Mouse (Mus musculus): ENCODE results near the gene Fam83d. TPM values are rescaled to one million over a fixed set of nuclear protein-coding genes. Genes with fewer than 3 reads are reported as not detected.

Gene Fam83d
- polyA plus RNA-seq, 1 experiment from 2014 or later: 53.3 TPM

DNA sequence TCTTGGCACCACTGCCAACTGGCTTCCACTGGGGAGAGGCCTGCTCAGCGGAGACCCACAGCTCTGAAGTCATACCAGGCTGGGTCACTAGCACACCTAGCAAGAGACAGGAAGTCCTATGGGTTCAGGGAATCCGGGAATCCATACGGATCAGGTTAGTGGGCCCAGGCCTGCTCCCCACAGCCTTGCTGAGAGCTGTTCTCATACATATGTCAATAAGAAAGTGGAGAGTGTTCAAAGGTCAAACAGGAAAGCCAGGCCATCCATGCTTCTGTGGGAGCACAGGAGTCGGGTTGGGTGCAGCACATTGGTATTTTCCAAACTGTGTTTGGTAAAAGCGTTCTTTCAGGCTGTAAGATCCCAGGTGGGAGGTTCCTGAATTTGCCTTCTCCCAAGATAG lies 5.6 kb upstream of the Fam83d start:
- Histone ChIP-seq H3K27me3 (ENCODE audit: low read depth, poor library complexity, severe bottlenecking) (no peaks in the 10 kb centered on the region), H3K9me3 (replicated peaks) (no peaks in the 10 kb centered on the region), H3K36me3 (no peaks in the 10 kb centered on the region), H3K27ac (no peak overlapping the region), H3K4me1 (peaks cover 4% of the 10 kb centered on the region), H3K4me3 (no peak overlapping the region)
- DNase-seq (ENCODE audit: low spot score): no peak
- 87% methylated on average over 5 of the region's 5 CpGs for WGBS

DNA sequence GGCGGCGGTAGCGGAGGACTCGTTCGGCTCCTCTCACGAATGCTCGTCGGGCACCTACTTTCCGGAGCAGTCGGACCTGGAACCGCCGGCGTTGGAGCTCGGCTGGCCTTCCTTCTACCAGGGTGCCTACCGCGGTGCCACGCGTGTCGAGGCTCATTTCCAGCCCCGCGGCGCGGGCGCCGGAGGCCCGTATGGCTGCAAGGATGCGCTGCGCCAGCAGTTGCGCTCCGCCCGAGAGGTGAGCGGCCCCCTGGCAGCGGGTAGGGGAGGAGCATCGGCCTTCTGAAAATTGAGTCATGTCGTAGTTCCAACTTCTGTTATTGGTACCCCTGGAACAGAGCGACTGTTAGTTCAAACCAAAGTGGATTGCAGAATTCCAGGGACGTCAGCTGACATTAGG lies 457 bp downstream of the Fam83d start:
- DNase-seq (ENCODE audit: low spot score): peak; percentile 73
- WGBS: 1% methylated on average over 37 of the region's 37 CpGs
- peaks cover 44% of the 10 kb centered on the region for H3K4me1 ChIP-seq

DNA sequence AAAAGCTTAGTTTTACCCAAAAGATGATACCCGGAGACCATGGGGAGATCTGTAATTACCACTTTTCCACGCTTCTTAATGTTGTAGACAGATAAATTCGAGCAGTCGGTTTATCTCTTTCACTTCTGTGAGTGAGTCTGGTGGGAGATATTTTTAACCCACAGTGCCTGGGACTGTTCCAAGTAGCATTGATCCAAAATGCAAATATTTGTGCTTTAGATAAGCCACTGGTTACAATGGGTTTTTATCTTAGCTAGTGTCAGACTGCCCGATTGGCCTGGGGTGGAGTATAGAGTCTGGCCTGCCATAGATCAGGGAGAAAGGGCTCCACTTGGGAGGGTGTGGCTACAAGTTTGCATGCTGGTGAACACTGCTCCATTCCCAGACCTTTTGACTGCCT lies 878 bp downstream of the Fam83d start:
- peaks cover 25% of the 10 kb centered on the region for H3K36me3 ChIP-seq
- no peaks in the 10 kb centered on the region for H3K27me3 ChIP-seq (ENCODE audit: low read depth, poor library complexity, severe bottlenecking)
- peak overlapping the region; percentile 93 for H3K27ac ChIP-seq
- WGBS: 18% methylated on average over 5 of the region's 5 CpGs
- DNase-seq (ENCODE audit: low spot score): peak; percentile 37
- H3K4me3 ChIP-seq: peak overlapping the region; percentile 85
- no peaks in the 10 kb centered on the region for H3K9me3 ChIP-seq (replicated peaks)
- H3K4me1 ChIP-seq: peaks cover 44% of the 10 kb centered on the region

More for the DNA sequence above, 457 bp downstream of the Fam83d start:
- Histone ChIP-seq H3K4me3 (peak overlapping the region; percentile 85), H3K27me3 (ENCODE audit: low read depth, poor library complexity, severe bottlenecking) (no peaks in the 10 kb centered on the region), H3K27ac (peak overlapping the region; percentile 93), H3K9me3 (replicated peaks) (no peaks in the 10 kb centered on the region), H3K36me3 (peaks cover 21% of the 10 kb centered on the region)

DNA sequence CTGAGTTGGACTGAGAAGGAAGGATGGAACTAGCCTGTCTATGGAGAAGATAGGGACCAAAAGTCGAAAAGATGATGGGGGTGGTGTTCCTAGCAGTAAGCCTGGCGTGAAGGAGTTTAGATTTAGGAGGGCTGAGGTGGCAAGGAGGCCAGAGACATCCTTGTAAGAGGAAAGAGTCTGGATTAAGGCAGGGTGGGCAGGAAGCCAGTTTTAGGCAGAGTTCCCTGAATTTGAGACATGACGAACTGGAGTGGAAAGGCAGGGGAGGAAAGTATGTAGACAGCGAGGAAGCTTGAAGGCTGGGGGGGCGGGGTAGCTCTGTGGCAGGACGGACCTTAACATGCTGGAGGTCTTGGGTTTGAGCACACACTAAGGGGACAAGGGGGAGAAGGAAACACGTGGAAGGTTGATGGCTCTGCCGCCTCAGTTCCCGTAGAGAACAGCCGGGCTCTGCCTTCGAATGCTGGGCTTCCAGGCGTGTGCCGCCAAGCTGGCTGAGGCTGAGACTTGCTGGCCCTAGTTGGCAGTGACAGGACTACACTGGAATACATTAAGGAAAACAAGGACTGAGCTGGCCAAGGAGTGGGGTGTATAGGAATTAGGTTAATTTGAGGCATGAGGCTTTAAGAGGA lies 2.3 kb downstream of the Fam83d start:
- Histone ChIP-seq H3K4me1 (peaks cover 52% of the 10 kb centered on the region), H3K27me3 (ENCODE audit: low read depth, poor library complexity, severe bottlenecking) (no peaks in the 10 kb centered on the region), H3K4me3 (peak overlapping the region; percentile 85), H3K27ac (0 out of 2 replicates have a peak overlapping the region, but pooled peaks have one; percentile 12), H3K36me3 (peaks cover 37% of the 10 kb centered on the region), H3K9me3 (replicated peaks) (no peaks in the 10 kb centered on the region)
- DNase-seq (ENCODE audit: low spot score): no peak
- WGBS: 60% methylated on average over 13 of the region's 13 CpGs

DNA sequence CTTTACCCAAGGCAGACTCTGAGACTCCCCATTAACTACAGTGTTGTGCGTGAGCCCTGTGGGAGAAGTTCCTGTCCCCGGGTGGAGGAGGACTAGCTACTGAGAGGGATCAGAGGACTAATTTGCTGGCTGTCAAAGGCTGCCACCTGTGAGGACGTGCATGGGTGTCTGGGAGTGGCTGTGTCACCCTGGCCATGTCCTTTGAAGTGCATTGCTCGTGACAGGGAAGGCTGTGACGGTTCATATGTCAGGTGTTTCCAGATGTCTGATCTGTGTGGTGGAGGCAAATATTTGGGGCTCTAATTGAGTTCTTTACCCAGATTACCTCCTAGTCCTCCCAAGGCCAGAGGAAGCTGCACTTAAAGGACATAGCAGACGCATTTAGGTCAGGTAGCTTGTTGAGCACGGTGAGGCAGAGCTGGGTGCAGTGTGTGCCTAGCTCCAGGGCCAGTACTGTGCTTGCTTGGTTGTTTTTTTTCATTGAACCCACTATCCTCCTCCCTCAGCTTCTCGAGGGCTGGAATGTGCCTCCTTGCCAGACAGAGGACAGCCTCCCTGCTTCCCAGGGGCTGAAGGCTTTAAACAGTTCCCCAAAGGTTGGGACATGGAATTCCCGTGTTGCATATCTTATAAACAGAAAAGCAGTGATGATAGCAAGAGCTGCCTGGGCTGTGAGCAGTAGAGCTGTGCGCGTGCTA lies 3.3 kb downstream of the Fam83d start:
- Histone ChIP-seq H3K4me1 (peaks cover 57% of the 10 kb centered on the region), H3K36me3 (peaks cover 47% of the 10 kb centered on the region), H3K27ac (no peak overlapping the region), H3K27me3 (ENCODE audit: low read depth, poor library complexity, severe bottlenecking) (no peaks in the 10 kb centered on the region), H3K4me3 (0 out of 2 replicates have a peak overlapping the region, but pooled peaks have one; percentile 85), H3K9me3 (replicated peaks) (no peaks in the 10 kb centered on the region)
- WGBS: 48% methylated on average over 11 of the region's 11 CpGs
- no peak for DNase-seq (ENCODE audit: low spot score)

DNA sequence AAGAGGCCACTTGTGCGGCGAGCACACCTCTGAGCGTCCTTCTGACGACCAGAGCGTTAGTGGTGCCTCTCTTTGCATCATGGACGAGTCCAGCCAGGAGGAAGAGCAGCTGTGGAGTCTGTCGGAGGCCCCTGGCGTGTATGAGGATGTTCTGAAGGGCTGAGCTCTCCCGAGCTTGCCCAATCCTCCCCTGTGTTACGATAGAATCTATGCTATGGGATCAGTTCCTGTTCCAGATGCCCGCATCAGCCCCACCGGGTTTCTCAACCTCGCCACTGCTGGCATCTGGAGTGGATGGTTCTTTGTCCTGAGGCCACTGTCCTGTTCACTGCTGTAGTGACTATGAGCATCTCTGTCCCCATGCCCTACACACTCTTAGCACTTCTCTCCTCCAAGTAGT lies 4.9 kb downstream of the Fam83d start:
- Histone ChIP-seq H3K4me3 (no peak overlapping the region), H3K9me3 (replicated peaks) (no peaks in the 10 kb centered on the region), H3K36me3 (peaks cover 56% of the 10 kb centered on the region), H3K4me1 (peaks cover 69% of the 10 kb centered on the region), H3K27ac (no peak overlapping the region), H3K27me3 (ENCODE audit: low read depth, poor library complexity, severe bottlenecking) (no peaks in the 10 kb centered on the region)
- whole genome bisulfite sequencing: 91% methylated on average over 13 of the region's 13 CpGs
- no peak for DNase-seq (ENCODE audit: low spot score)

DNA sequence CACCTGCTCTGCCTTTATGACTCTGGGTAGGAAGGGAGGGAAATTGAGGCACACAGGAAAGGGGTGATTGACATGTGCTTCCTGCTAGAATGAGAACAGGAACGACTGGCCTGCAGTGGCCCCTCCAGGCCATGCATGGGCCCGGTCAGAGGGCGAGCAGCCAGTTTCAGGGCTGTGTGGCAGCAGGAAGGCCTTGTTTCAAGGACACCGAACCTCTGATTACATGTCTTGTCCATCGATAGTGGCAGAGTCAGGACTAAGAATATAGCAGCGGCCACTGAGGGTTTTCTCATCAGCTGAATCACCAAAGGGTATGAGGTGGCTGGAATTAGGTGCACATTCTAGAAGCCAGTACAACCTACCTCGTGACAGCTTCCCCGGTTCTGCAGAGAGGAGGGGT lies 7.0 kb downstream of the Fam83d start:
- no peak overlapping the region for H3K27ac ChIP-seq
- H3K4me3 ChIP-seq: no peak overlapping the region
- no peak for DNase-seq (ENCODE audit: low spot score)
- peaks cover 74% of the 10 kb centered on the region for H3K36me3 ChIP-seq
- H3K9me3 ChIP-seq (replicated peaks): no peaks in the 10 kb centered on the region
- WGBS: 82% methylated on average over 8 of the region's 8 CpGs
- peaks cover 59% of the 10 kb centered on the region for H3K4me1 ChIP-seq
- no peaks in the 10 kb centered on the region for H3K27me3 ChIP-seq (ENCODE audit: low read depth, poor library complexity, severe bottlenecking)

DNA sequence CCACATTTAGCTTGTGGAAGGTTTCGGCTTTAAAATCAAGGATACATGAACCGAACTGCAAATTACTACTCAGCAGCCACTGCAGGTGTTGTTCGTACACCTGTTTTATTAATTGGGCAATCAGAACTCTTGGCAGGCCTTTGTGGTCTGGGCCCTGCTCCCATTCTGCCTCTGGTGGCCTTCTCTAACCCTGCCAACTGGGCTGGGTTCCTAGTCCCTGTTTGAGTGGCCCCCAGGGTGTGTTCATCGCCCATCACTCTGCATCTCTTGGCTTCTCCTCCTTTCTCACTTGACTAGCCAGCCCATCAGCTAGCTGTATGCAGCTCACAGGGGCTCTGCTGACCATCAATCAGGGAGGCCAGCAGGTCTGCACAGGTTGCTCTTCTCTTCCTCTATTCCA lies 8.8 kb downstream of the Fam83d start:
- Histone ChIP-seq H3K27ac (no peak overlapping the region), H3K4me1 (peaks cover 42% of the 10 kb centered on the region), H3K27me3 (ENCODE audit: low read depth, poor library complexity, severe bottlenecking) (no peaks in the 10 kb centered on the region), H3K4me3 (no peak overlapping the region), H3K36me3 (peaks cover 88% of the 10 kb centered on the region), H3K9me3 (replicated peaks) (no peaks in the 10 kb centered on the region)
- WGBS: 93% methylated on average over 4 of the region's 4 CpGs
- DNase-seq (ENCODE audit: low spot score): no peak

DNA sequence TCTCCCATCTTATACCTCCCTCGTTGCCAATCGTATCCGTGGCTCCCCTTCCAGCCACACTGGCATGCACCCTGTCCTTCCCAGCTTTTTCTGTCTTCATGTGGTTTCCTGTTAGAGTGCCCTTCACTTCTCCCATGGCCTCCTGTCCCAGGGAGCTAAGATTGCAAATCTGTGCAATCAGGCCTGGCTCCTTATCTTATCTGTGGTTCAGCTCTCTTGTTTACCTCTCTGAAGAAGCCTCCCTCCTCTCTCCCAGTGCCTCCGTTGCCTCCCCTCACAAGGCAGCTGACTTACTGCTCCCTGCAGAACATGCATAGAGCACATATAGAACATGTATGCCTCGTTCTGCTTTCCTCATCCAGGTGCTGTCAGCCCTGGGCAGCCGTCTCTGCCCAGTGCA lies 9.6 kb downstream of the Fam83d start:
- DNase-seq (ENCODE audit: low spot score): no peak

DNA sequence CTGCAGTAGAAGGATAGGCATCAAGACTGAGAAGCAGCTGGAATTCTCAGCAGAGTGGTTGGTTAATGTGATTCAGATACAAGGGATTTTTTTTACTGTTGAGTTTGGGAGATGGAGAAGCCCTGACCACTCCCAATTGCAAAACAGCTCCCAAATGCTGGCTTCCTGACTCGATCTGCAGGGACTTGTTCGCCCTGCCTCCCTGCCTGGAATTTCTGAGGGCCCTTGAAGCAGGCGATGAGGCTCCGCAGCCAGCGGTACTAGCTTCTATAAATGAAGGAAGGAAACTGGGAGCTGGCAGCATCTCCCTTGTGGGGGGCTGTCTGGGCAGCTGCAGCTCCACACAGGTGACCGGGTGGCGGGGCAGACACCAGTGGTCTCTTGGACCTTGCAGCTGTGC lies 10.5 kb downstream of the Fam83d start:
- Histone ChIP-seq H3K4me3 (no peak overlapping the region), H3K36me3 (peaks cover 86% of the 10 kb centered on the region), H3K4me1 (peaks cover 31% of the 10 kb centered on the region), H3K9me3 (replicated peaks) (no peaks in the 10 kb centered on the region), H3K27me3 (ENCODE audit: low read depth, poor library complexity, severe bottlenecking) (no peaks in the 10 kb centered on the region), H3K27ac (no peak overlapping the region)
- WGBS: 76% methylated on average over 7 of the region's 7 CpGs
- DNase-seq (ENCODE audit: low spot score): no peak

More for the DNA sequence above, 9.6 kb downstream of the Fam83d start:
- Histone ChIP-seq H3K27ac (no peak overlapping the region), H3K36me3 (peaks cover 86% of the 10 kb centered on the region), H3K4me1 (peaks cover 34% of the 10 kb centered on the region), H3K4me3 (no peak overlapping the region), H3K27me3 (ENCODE audit: low read depth, poor library complexity, severe bottlenecking) (no peaks in the 10 kb centered on the region), H3K9me3 (replicated peaks) (no peaks in the 10 kb centered on the region)
- WGBS: 69% methylated on average over 6 of the region's 6 CpGs

DNA sequence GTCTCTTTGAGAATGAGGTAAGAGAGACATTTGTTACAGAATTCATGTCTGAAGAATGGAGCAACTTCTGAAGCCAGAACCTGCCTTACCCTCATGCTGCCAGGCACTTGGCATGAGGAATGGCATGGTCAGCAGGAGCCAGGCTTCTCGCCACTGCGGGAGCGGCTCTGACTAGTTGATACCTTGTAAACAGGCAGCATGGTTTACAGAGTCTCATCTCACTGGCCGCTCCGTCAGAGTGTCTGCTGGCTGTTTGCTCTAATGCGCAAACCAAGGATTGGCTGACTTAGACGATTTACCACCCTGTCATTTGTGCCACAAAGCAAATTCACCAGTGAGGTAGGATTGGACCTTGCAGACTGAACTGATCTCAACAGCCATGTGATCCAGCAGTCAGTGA lies 13.2 kb downstream of the Fam83d start:
- DNase-seq (ENCODE audit: low spot score): no peak
- 93% methylated on average over 7 of the region's 7 CpGs for WGBS
- no peak overlapping the region for H3K4me3 ChIP-seq
- H3K4me1 ChIP-seq: peaks cover 18% of the 10 kb centered on the region
- H3K27me3 ChIP-seq (ENCODE audit: low read depth, poor library complexity, severe bottlenecking): no peaks in the 10 kb centered on the region
- H3K9me3 ChIP-seq (replicated peaks): no peaks in the 10 kb centered on the region
- H3K27ac ChIP-seq: no peak overlapping the region
- H3K36me3 ChIP-seq: peaks cover 90% of the 10 kb centered on the region

DNA sequence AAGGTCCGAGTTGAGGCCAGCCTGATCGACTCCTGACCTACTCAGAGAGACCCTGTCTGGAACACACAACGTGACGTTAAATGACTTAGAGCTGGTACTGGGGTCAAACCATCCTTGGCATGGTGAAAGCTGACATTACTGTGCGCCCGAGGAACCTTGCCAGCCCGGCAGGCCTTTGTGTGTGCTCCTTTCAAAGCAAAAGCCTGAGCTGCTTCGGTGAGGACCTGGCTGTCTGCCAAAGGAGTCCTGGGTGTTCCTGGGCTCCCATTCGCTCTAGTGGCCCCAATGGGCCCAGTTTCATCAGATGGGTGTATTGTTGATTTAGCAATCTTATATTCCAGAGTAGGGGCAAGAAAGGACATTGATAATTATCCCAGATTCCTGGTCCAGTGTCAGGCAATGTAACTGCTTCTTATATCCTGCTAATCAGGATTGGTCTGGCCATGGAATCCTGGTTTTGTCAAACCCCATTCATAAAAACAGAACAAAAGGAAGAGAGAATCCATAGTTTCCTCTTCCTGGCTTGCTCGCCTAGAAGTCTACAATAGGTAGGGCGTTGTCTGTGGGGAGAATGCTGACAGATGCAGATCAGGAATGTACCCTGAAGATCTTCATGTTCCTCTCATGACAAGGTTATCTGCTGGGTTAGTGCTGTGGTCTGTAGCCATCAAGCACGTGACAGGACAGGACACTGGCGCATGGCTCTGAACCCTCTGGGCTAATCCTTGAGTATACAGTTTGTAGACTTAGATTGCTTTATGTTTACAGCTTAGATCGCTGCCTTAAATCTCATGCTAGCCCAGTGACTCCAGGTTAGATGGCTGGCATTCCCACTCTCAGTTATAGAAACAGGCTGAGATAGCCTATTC lies 19.3 kb downstream of the Fam83d start:
- Histone ChIP-seq H3K27me3 (ENCODE audit: low read depth, poor library complexity, severe bottlenecking) (no peaks in the 10 kb centered on the region), H3K36me3 (peaks cover 48% of the 10 kb centered on the region), H3K4me3 (no peak overlapping the region), H3K4me1 (no peaks in the 10 kb centered on the region), H3K9me3 (replicated peaks) (no peaks in the 10 kb centered on the region), H3K27ac (no peak overlapping the region)
- 94% methylated on average over 14 of the region's 14 CpGs for WGBS
- DNase-seq (ENCODE audit: low spot score): no peak

DNA sequence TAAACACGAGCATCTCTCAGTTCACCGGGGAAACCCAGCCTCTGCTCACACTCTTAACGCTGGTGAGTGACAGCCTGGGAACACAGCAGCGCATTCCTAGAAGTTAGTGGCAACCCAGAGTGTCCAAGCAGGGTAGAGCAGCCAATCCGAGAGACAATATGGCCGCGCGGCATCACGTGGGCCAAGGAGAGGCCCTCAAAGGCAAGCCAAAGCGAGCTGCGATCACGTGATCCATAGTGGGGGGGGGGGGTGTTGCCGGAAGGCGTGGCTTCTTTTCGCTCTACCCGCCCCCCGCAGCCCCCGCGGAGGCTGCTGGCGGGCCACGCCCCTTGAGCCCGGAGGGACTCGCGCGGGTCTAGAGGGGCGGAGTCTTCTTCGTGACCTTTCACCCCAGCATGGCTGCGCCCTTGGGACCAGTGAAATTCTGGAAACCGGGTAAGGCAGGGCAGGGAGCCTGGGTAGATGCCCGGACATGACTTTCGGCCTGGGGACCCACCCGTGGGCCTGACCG lies 26.7 kb downstream of the Fam83d start, which contains the start of gene Dhx35:
TSS of gene Dhx35 (plus strand) at position 314 of the 511 bp plus-strand sequence.
- peak within 1 kb of the TSS; percentile 88 for H3K4me3 ChIP-seq
- H3K36me3 ChIP-seq: peaks cover 7% of the 10 kb centered on the region
- no peaks in the 10 kb centered on the region for H3K27me3 ChIP-seq (ENCODE audit: low read depth, poor library complexity, severe bottlenecking)
- H3K4me1 ChIP-seq: peaks cover 14% of the 10 kb centered on the region
- peak within 1 kb of the TSS; percentile 92 for H3K27ac ChIP-seq
- WGBS: 0% methylated on average over 33 of the region's 33 CpGs
- H3K9me3 ChIP-seq (replicated peaks): no peaks in the 10 kb centered on the region
- DNase-seq (ENCODE audit: low spot score): peak; percentile 99
